Mouse (Mus musculus) limb, embryonic 12.5 days (tissue): ENCODE data around the gene Zcchc8. TPM values are rescaled to one million over a fixed set of nuclear protein-coding genes. Genes with fewer than 3 reads are reported as not detected.

Source experiments
- ATAC-seq: fragments of 200-750 bp; cut with Nextera tagmentation; 2 replicates; pipeline ENCODE4 v1.8.0; 2017; ENCODE audit warnings: low read depth, moderate TSS enrichment; ENCODE audit not compliant: insufficient number of reproducible peaks, insufficient read depth, low FRiP score, low TSS enrichment
- H3K27ac ChIP-seq: fragments of 300-500 bp; sonication (generic); 2 replicates; pipeline ENCODE4 v1.5.1; 2016; ENCODE audit warnings: mild to moderate bottlenecking, moderate library complexity
- H3K27me3 ChIP-seq: fragments of 300-500 bp; sonication (generic); 2 replicates; pipeline ENCODE4 v1.6.1; 2016; ENCODE audit warnings: mild to moderate bottlenecking, moderate library complexity
- H3K36me3 ChIP-seq: fragments of 300-500 bp; sonication (generic); 2 replicates; pipeline ENCODE4 v1.6.1; 2016; ENCODE audit warnings: mild to moderate bottlenecking, moderate library complexity
- H3K4me1 ChIP-seq: fragments of 300-500 bp; sonication (generic); replicated peaks from 2 replicates; pipeline ENCODE4 v1.6.1; 2016
- H3K4me2 ChIP-seq: fragments of 300-500 bp; sonication (generic); 2 replicates; pipeline ENCODE4 v1.6.1; 2016; ENCODE audit warnings: mild to moderate bottlenecking, moderate library complexity
- H3K4me3 ChIP-seq: fragments of 300-500 bp; sonication (generic); replicated peaks from 2 replicates; pipeline ENCODE4 v1.5.1; 2016; ENCODE audit warnings: mild to moderate bottlenecking
- H3K9ac ChIP-seq: fragments of 300-500 bp; sonication (generic); replicated peaks from 2 replicates; pipeline ENCODE4 v1.6.1; 2016; ENCODE audit warnings: mild to moderate bottlenecking, moderate library complexity
- H3K9me3 ChIP-seq: fragments of 300-500 bp; sonication (generic); 2 replicates; pipeline ENCODE4 v1.6.1; 2016; ENCODE audit warnings: mild to moderate bottlenecking, moderate library complexity
- WGBS: fragments of 180-500 bp; shearing (Covaris S2); methylation state at CpG from one replicate; pipeline ENCODE4 v1.1.7; 2016; 5-methylcytosine and 5-hydroxymethylcytosine counted together
- polyA plus RNA-seq: library from polyadenylated mRNA; unstranded; fragments of >200 nt; fragmentation: Nextera tagmentation; extraction: Ambion mirVana; gene quantifications from 2 replicates; pipeline ENCODE4 v1.2.1, GENCODE M21; 2016

Zcchc8 gene
- polyA plus RNA-seq, 1 experiment from 2014 or later = 105 TPM

GRCm38 (mm10) chr5:123664329-123664728, 56.6 kb downstream of the Zcchc8 start:
- 54% methylated on average over 7 of the region's 7 CpGs for WGBS
- peaks cover 3% of the 10 kb centered on the region; the same call in 1 of the 2 replicates for H3K4me1 ChIP-seq
- no peak overlapping the region for H3K4me2 ChIP-seq
- no peaks in the 10 kb centered on the region for H3K36me3 ChIP-seq
- H3K27me3 ChIP-seq = no peaks in the 10 kb centered on the region
- H3K27ac ChIP-seq = no peak overlapping the region
- H3K4me3 ChIP-seq = no peak overlapping the region
- H3K9me3 ChIP-seq = no peaks in the 10 kb centered on the region
- no peak for ATAC-seq
- H3K9ac ChIP-seq = no peak overlapping the region

DNA sequence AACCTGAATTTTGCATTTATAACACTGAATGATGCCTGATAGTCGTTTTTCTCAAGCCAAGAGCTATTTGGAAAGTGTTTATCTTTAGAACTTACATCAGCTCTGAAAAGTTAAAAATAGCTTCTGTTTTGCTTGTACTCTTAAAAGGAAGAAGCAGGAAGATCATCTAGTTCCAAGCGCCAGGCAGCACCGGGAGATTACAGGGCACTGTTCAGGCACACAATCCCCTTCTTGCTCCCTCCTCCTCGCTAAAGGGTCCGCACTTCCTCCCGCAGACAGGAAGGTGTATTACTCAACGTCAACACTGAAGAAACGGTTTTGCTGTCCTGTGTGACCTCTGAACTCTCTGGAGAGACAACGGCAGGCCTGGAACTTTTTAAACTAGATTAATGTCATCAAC, 58.8 kb downstream of the Zcchc8 start:
- no peak for ATAC-seq
- 47% methylated on average over 9 of the region's 9 CpGs for WGBS
- Histone ChIP-seq H3K4me3 (no peak overlapping the region), H3K4me2 (no peak overlapping the region), H3K4me1 (peaks cover 8% of the 10 kb centered on the region), H3K27me3 (no peaks in the 10 kb centered on the region), H3K9me3 (no peaks in the 10 kb centered on the region), H3K36me3 (no peaks in the 10 kb centered on the region), H3K9ac (no peak overlapping the region), H3K27ac (no peak overlapping the region)

DNA sequence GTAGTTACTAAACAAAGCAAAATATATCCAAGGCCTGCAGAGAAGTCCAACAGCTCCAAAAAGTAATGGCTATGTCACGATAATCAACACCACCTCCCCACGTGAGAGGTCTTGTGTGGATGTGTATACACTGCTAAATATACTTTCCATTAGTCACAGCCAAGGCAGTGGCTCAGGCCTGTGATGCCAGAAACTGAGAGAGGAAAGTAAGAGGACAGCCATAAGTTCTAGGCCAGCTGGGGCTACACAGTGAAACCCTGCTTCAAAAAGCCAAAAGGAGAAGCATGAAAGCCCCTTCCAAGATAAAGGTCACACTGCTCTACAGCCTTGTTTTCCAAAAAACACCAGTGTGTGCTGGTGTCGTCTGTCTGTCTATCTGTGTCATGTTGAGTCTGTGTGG, 59.3 kb downstream of the Zcchc8 start:
- no peak for ATAC-seq
- Histone ChIP-seq H3K9me3 (no peaks in the 10 kb centered on the region), H3K9ac (no peak overlapping the region), H3K27me3 (no peaks in the 10 kb centered on the region), H3K4me3 (no peak overlapping the region), H3K4me2 (no peak overlapping the region), H3K36me3 (no peaks in the 10 kb centered on the region), H3K27ac (no peak overlapping the region), H3K4me1 (peaks cover 8% of the 10 kb centered on the region)
- WGBS = 81% methylated on average over 3 of the region's 3 CpGs

GRCm38 (mm10) chr5:123657651-123658050, 63.2 kb downstream of the Zcchc8 start:
- no peak overlapping the region for H3K27ac ChIP-seq
- H3K36me3 ChIP-seq = peaks cover 29% of the 10 kb centered on the region
- H3K9me3 ChIP-seq = no peaks in the 10 kb centered on the region
- no peak overlapping the region for H3K9ac ChIP-seq
- H3K4me1 ChIP-seq = peaks cover 5% of the 10 kb centered on the region; the same call in 1 of the 2 replicates
- H3K27me3 ChIP-seq = no peaks in the 10 kb centered on the region
- no peak overlapping the region for H3K4me2 ChIP-seq
- ATAC-seq = no peak
- H3K4me3 ChIP-seq = no peak overlapping the region
- WGBS = 38% methylated on average over 7 of the region's 7 CpGs

GRCm38 (mm10) chr5:123654937-123655336, 66.0 kb downstream of the Zcchc8 start:
- 83% methylated on average over 5 of the region's 5 CpGs for WGBS

DNA sequence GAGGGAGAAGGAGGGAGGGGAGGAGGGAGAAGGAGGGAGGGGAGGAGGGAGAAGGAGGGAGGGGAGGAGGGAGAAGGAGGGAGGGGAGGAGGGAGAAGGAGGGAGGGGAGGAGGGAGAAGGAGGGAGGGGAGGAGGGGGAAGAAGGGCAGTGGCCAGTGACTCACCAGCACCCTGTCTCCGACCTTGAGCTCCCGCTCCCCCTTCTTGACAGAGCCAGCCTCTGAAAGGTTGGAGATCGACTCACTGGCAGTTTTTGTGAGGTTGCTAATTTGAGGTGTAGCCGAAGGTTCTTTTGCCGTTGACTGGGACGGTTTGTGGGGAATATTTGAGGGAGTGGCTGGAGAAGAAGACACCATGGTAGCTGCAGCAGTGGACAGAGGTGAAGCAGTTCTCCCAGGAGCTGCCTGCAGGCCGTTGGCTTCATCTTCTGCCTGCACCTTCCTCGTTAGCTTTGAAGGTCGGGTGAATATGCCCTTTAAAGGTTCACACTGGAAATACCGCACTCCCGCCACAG, 67.6 kb downstream of the Zcchc8 start:
- H3K4me1 ChIP-seq = peaks cover 5% of the 10 kb centered on the region; the same call in 1 of the 2 replicates
- no peaks in the 10 kb centered on the region for H3K9me3 ChIP-seq
- H3K36me3 ChIP-seq = peaks cover 49% of the 10 kb centered on the region
- no peak for ATAC-seq
- H3K4me2 ChIP-seq = no peak overlapping the region
- WGBS = 77% methylated on average over 11 of the region's 11 CpGs
- no peak overlapping the region for H3K9ac ChIP-seq
- H3K4me3 ChIP-seq = no peak overlapping the region
- no peak overlapping the region for H3K27ac ChIP-seq
- no peaks in the 10 kb centered on the region for H3K27me3 ChIP-seq

More at GRCm38 (mm10) chr5:123654937-123655336, 66.0 kb downstream of the Zcchc8 start:
- Histone ChIP-seq H3K9me3 (no peaks in the 10 kb centered on the region), H3K36me3 (peaks cover 42% of the 10 kb centered on the region), H3K4me3 (no peak overlapping the region), H3K27me3 (no peaks in the 10 kb centered on the region), H3K4me1 (peaks cover 5% of the 10 kb centered on the region; the same call in 1 of the 2 replicates), H3K9ac (no peak overlapping the region; the same call in 1 of the 2 replicates), H3K27ac (no peak overlapping the region), H3K4me2 (no peak overlapping the region)
- no peak for ATAC-seq

DNA sequence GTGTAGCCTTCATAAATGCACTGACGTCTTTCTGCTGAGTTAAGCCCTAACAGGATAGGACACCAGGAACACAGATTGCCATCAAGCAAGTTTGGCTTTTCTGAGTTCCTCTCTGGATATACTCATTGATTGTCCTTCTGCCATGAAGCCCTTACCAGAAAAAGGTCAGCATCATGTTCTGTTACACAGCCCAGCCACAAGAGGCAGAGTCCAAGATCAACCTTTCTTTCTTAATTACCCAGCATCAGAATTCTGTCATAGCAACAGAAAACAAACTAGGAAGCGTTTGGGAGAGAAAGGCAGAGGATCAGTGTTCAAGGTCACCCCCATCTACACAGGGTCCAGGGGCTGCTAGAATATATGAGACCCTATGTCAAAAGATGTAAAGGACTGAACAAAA, 70.1 kb downstream of the Zcchc8 start:
- H3K9me3 ChIP-seq = no peaks in the 10 kb centered on the region
- H3K27ac ChIP-seq = no peak overlapping the region
- H3K4me1 ChIP-seq = no peaks in the 10 kb centered on the region
- ATAC-seq = no peak
- H3K36me3 ChIP-seq = peaks cover 74% of the 10 kb centered on the region
- no peak overlapping the region for H3K9ac ChIP-seq
- H3K4me2 ChIP-seq = no peak overlapping the region
- H3K27me3 ChIP-seq = no peaks in the 10 kb centered on the region
- H3K4me3 ChIP-seq = no peak overlapping the region
- WGBS = 63% methylated on average over 2 of the region's 2 CpGs

Other genes starting within 250 kb of the Zcchc8 start
- gene Lrrc43, start 231.8 kb downstream of the Zcchc8 start, polyA plus RNA-seq = not detected in 2 replicates
- not detected in 2 replicates for gene Il31, start 231.6 kb downstream of the Zcchc8 start, polyA plus RNA-seq
- gene B3gnt4, start 210.6 kb downstream of the Zcchc8 start, polyA plus RNA-seq = 0.92 and 1.6 TPM in 2 replicates
- gene Diablo, start 196.9 kb downstream of the Zcchc8 start, polyA plus RNA-seq = 112 and 120 TPM in 2 replicates
- 0.24 and 0.32 TPM in 2 replicates for gene Gm49027, start 195.6 kb downstream of the Zcchc8 start, polyA plus RNA-seq
- gene Vps33a, start 148.1 kb downstream of the Zcchc8 start, polyA plus RNA-seq = 25.7 and 28.6 TPM in 2 replicates
- gene Clip1, start 36.5 kb downstream of the Zcchc8 start, polyA plus RNA-seq = 51.7 and 51.9 TPM in 2 replicates
- 163 and 175 TPM in 2 replicates for gene Rsrc2, start 28.3 kb upstream of the Zcchc8 start, polyA plus RNA-seq
- gene Kntc1, start 28.6 kb upstream of the Zcchc8 start, polyA plus RNA-seq = 48.1 and 51.5 TPM in 2 replicates
- 0.10 and 0.18 TPM in 2 replicates for gene Hcar2, start 144.4 kb upstream of the Zcchc8 start, polyA plus RNA-seq
- 0.22 TPM in 1 of 2 replicates, not detected in the other for gene Hcar1, start 158.9 kb upstream of the Zcchc8 start, polyA plus RNA-seq
- gene Denr, start 186.1 kb upstream of the Zcchc8 start, polyA plus RNA-seq = 162 and 184 TPM in 2 replicates
- gene Gm43518, start 206.3 kb upstream of the Zcchc8 start, polyA plus RNA-seq = 1.8 and 2.1 TPM in 2 replicates
- 5.9 and 7.5 TPM in 2 replicates for gene Ccdc62, start 209.6 kb upstream of the Zcchc8 start, polyA plus RNA-seq